13 mouse cellular contexts compared by ENCODE assay signal in genomic region chr4:95283789-95284188, GRCm38 (mm10).
DNase-seq lines count a peak whose midpoint lies in the region; ATAC-seq lines count a peak whose summit lies in the region.
"Had no signal": no experiment of that assay in that cellular context is flagged by ENCODE, and none has a peak within 500 bp of the region (broad histone marks: within the 10 kb centered on the region; RNA-seq: fewer than 3 reads in every experiment).

No protein-coding gene starts in this region.

- WGBS in heart, embryonic 15.5 days, result 38% methylated on average over 2 of the region's 2 CpGs
- 65% methylated on average over 2 of the region's 2 CpGs for WGBS in kidney, embryonic 16.5 days
- 64% methylated on average over 2 of the region's 2 CpGs for WGBS in stomach, embryonic 14.5 days

- H3K4me3 ChIP-seq in heart, embryonic 15.5 days, result no peak overlapping the region
- no peak overlapping the region for H3K4me3 ChIP-seq in kidney, embryonic 16.5 days (ENCODE audit: low read length)
- H3K4me3 ChIP-seq in stomach, embryonic 14.5 days (ENCODE audit: low read depth, low read length), result no peak overlapping the region
- H3K4me3 ChIP-seq: hindbrain, embryonic 12.5 days; limb, embryonic 12.5 days had no signal

- H3K36me3 ChIP-seq in heart, embryonic 15.5 days, result no peaks in the 10 kb centered on the region
- H3K36me3 ChIP-seq in kidney, embryonic 16.5 days (ENCODE audit: insufficient read depth, low read length), result no peaks in the 10 kb centered on the region
- no peaks in the 10 kb centered on the region for H3K36me3 ChIP-seq in stomach, embryonic 14.5 days (ENCODE audit: control insufficient read depth, insufficient read depth, low read length)
- H3K36me3 ChIP-seq: G1E; hindbrain, embryonic 12.5 days; limb, embryonic 12.5 days had no signal

- H3K4me2 ChIP-seq in heart, embryonic 15.5 days, result no peak overlapping the region
- H3K4me2 ChIP-seq in kidney, embryonic 16.5 days (replicated peaks; ENCODE audit: low read depth, low read length), result no peak overlapping the region
- no peak overlapping the region for H3K4me2 ChIP-seq in stomach, embryonic 14.5 days (replicated peaks; ENCODE audit: low read depth, low read length)
- H3K4me2 ChIP-seq: hindbrain, embryonic 12.5 days; limb, embryonic 12.5 days had no signal

- DNase-seq in left cerebral cortex, postnatal 4 days, result peak; percentile 26
- DNase-seq in left cerebral cortex, postnatal 25 days (ENCODE audit: low spot score in 2 of 2), result no peak
- no peak for DNase-seq in layer of hippocampus, adult 9-10 months (ENCODE audit: low spot score)
- no peak for DNase-seq in B cell, adult 2 months
- DNase-seq in right cerebral cortex, adult 2 months (ENCODE audit: low spot score in 2 of 2), result no peak
- DNase-seq: right cerebral cortex, postnatal 14 days; thymus, postnatal 4 days had no signal

- ATAC-seq in heart, embryonic 15.5 days (replicated peaks; ENCODE audit: insufficient number of reproducible peaks, insufficient read depth, low FRiP score, low read depth), result peak; percentile 47; the same call in 1 of the 2 replicates
- ATAC-seq in kidney, embryonic 16.5 days (ENCODE audit: low FRiP score, low TSS enrichment), result no peak
- peak; percentile 72 for ATAC-seq in stomach, embryonic 14.5 days (ENCODE audit: insufficient number of reproducible peaks, insufficient read depth, low FRiP score, low read depth)

- no peaks in the 10 kb centered on the region for H3K27me3 ChIP-seq in heart, embryonic 15.5 days
- H3K27me3 ChIP-seq in kidney, embryonic 16.5 days (ENCODE audit: insufficient read depth, low read length), result no peaks in the 10 kb centered on the region
- H3K27me3 ChIP-seq in stomach, embryonic 14.5 days (ENCODE audit: control insufficient read depth, insufficient read depth, low read length), result no peaks in the 10 kb centered on the region
- H3K27me3 ChIP-seq: hindbrain, embryonic 12.5 days; limb, embryonic 12.5 days had no signal

- H3K9me3 ChIP-seq in heart, embryonic 15.5 days (replicated peaks), result no peaks in the 10 kb centered on the region
- H3K9me3 ChIP-seq in kidney, embryonic 16.5 days (ENCODE audit: low read length), result no peaks in the 10 kb centered on the region
- no peaks in the 10 kb centered on the region for H3K9me3 ChIP-seq in stomach, embryonic 14.5 days (ENCODE audit: control insufficient read depth, low read depth, low read length)
- H3K9me3 ChIP-seq: G1E; hindbrain, embryonic 12.5 days; limb, embryonic 12.5 days had no signal

- H3K9ac ChIP-seq in heart, embryonic 15.5 days, result no peak overlapping the region
- no peak overlapping the region for H3K9ac ChIP-seq in kidney, embryonic 16.5 days (replicated peaks; ENCODE audit: low read length)
- no peak overlapping the region for H3K9ac ChIP-seq in stomach, embryonic 14.5 days (replicated peaks; ENCODE audit: low read depth, low read length)
- H3K9ac ChIP-seq: hindbrain, embryonic 12.5 days; limb, embryonic 12.5 days had no signal

- peak overlapping the region; percentile 61 for H3K27ac ChIP-seq in heart, embryonic 15.5 days
- H3K27ac ChIP-seq in kidney, embryonic 16.5 days (ENCODE audit: low read length), result peak overlapping the region; percentile 27
- H3K27ac ChIP-seq in stomach, embryonic 14.5 days (ENCODE audit: low read length), result no peak overlapping the region
- H3K27ac ChIP-seq: hindbrain, embryonic 12.5 days; limb, embryonic 12.5 days had no signal

- intact Hi-C loops in left cerebral cortex, postnatal 4 days (cut with DNase I), result no loop called here
- intact Hi-C loops in left cerebral cortex, postnatal 25 days (cut with DNase I), result no loop called here

- H3K4me1 ChIP-seq in heart, embryonic 15.5 days (replicated peaks), result peaks cover 13% of the 10 kb centered on the region
- peaks cover 29% of the 10 kb centered on the region for H3K4me1 ChIP-seq in kidney, embryonic 16.5 days (ENCODE audit: insufficient read depth, low read length)
- H3K4me1 ChIP-seq in stomach, embryonic 14.5 days (ENCODE audit: control insufficient read depth, insufficient read depth, low read length), result peaks cover 9% of the 10 kb centered on the region; the same call in 1 of the 2 replicates
- H3K4me1 ChIP-seq: hindbrain, embryonic 12.5 days had no signal
